Mouse (Mus musculus): ENCODE data around the gene Pm20d1.
"Not testable (repeated sequence)": the region's sequence is repeated elsewhere in the genome, so short reads cannot be mapped to it uniquely, and the experiment has no call there.

Gene Pm20d1

DNA sequence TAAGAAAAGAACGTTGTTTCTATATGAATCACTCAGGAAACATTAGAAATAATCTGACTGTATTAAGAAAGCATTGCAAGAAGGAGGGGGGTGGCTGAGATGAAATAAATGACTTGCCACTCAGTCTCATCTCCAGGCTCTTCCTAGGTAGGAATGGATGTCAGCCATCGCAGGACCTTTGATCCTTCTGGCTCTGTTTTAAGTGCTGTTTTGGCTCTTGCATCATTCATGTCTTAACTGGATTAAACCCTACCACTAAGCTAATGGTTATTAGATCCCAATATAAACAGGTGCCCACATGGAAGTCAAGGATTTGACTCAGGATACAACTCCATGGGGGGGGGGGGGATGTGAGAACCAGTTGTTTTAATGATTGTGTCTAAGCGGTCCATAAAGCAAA lies 2.0 kb upstream of the Pm20d1 start:
- no peak for DNase-seq

DNA sequence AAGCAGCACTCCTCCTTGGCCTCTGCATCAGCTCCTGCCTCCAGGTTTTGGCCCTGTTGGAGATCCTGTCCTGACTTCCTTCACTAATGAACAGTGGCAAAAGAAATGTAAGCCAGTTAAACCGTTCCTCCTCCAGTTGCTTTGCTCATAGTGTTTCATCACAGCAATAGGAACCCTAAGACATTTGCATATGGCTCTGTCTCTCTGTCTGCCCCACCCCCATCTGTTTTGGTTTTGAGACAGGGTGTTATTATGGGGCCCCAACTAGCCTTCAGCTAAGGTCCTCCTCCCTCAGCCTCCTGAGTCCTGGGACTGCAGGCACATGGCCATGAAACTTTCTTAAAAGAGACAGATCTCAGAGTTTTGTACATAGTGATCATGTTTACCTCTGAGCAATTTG lies 2.8 kb downstream of the Pm20d1 start:
- DNase-seq: no peak

DNA sequence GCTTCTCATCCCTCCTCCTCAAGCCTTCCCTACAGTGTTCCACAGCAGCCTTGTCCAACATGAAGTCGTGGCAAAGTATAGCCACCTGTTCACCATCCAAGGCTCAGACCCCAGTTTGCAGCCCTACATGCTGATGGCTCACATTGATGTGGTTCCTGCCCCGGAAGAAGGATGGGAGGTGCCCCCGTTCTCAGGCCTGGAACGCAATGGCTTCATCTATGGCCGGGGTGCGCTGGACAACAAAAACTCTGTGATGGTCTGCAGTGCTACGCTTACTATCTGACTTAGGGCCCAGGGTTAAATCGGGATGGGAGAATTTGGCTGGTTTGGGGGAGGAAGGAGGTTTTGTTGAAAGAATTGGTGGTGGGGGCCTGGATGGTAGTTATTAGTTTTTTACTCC lies 3.9 kb downstream of the Pm20d1 start:
- no peak for DNase-seq

DNA sequence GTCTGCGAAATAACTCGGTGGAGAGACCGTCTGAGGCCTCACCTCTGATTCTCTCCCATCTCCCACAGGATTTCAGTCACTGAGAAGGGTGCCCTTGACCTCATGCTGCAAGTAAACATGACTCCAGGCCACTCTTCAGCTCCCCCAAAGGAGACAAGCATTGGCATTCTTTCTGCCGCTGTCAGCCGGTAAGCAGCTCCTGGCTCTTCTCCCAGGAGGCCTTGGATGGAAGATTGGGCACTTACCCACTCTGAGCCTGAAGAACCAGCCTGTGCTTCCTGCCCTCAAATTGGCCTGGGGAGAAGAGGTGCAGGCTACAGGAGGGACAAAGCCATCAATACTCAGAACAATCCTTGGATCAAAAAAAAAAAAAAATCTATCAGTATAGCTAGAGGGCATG lies 5.5 kb downstream of the Pm20d1 start:
- DNase-seq: peak; percentile 56

DNA sequence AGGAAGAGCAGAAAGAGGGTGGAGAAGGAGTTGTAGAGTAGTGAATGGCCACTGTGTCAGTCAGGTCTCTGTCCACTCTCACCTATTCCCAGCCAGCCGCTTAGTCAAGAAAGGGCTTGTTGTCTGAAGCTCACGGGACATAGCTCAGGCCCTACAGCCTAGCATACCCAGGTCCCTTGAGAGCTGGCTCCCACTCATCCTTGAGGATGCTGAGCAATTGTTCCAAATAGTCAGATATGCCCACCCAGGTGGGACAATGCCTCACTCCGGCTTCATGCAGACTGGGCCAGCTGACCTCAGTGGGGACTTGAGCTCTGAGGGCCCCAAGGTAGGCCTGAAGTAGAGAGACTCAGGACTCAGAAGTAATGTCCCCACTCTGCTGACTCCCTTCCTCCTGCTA lies 7.0 kb downstream of the Pm20d1 start:
- no peak for DNase-seq

DNA sequence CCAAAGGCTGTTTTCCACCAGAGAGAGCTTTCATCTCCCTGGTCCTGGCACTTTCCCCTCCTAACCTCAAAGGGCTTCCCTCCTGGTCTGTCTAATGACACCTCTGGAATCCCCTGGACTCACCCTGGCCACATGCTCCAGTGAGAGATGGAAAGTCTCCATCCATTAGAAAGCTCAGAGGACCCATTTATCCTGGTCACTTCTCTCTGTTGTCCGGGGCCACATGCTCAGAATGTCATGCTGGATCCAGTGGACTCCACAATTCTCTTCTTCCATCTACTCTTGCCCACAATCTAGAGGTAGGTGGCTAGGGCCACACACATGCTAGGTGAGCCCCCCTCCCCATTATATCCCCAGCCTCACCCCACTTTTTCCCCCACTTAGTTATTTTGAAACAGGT lies 11.8 kb downstream of the Pm20d1 start:
- no peak for DNase-seq

DNA sequence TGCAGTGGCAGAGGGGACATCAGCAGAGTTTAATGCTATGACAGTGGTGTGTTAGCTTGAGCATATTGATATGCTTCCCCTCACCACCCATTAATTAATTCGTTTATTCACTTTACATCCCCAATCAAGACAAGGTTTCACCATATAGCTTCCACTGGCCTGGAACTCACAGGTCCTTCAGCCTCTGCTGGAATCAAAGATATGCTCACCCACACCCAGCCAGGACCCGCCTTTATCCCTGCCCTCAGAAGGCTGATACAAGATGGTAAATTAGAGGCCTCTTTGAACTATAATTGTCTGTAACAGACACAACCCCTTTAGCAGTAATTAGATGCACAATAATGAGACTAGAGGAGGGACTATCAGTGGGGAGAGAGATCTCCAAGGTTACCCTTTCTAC lies 12.5 kb downstream of the Pm20d1 start:
- DNase-seq: no peak

DNA sequence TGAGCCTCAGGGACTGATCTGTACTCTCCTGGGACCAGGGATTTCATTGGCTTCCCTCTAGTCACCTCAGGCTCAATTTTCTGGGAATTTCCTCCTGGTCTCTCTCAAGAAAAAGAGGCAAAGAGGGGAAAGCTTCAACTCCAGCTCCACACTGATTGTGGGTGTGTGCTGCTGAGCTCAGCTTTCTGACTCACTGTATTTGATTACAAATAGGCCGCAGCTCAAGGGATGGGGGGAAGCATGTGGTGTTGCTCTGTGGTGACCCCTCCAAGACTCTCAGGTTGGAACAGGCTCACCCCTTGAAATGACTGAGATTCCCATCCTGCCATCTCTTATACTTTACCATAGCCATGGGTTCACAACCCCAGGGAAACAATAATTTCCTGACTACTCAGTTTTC lies 14.2 kb downstream of the Pm20d1 start:
- DNase-seq: no peak

DNA sequence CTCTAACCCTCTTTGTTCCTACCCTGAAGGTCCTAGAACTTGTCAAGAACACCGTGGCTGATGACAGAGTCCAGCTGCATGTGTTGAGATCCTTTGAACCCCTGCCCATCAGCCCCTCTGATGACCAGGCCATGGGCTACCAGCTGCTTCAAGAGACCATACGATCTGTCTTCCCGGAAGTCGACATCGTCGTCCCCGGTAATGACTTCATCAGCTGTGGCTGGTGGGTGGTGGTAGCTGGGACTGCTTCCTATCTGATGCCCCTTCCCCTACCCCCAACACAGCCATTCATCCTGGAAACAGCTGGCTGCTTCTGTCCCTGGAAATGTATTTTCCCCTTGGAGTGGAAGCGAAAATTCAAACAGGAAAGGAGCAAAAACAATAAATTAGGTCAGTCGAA lies 14.8 kb downstream of the Pm20d1 start:
- no peak for DNase-seq

DNA sequence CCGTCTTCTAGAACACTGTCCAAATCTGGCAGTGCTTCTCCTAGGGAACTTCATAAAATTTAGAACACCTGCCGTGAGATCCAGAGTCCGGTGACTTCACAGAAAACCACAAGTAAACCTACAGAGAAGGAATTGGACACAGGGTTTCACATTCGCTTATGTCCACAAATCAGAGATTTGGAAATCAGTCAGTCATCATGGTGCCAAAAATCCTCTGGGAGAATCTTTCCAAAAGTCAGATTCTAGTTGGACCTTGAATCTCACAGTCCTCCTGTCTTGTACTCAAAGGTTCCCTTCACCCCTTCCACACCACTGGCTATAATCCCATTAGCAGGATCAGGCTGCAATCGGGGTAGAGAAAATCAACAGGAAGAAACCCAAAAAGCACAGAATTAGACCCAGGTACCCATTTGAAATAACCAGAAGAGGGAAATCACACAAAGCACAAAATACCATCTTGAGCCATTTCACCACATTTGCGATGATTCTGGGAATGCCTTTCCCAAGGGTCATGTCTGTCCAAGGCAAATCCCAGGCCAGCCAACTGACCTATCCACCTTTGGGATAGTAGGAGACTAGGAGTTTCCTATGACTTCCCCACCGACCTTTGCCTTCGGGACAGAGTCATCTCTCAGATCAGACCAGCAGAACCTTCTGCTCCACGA lies 15.6 kb downstream of the Pm20d1 start:
- DNase-seq: no peak

DNA sequence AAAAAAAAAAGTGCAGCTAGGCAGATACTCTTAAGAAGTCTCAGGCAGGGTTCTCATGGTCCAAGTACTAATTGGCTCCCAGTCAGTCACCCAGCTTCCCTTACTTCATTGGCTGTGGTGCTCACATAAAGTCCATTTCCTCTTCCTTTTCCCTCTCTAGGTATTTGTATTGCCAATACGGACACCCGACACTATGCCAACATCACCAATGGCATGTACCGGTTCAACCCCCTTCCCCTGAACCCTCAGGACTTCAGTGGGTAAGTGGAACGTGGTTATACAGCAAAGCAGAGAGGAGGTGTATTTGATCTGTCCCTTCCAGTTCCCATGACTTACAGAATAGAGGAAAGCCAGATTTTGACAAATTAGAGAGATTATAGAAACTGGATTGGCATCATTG lies 16.6 kb downstream of the Pm20d1 start:
- DNase-seq: no peak

DNA sequence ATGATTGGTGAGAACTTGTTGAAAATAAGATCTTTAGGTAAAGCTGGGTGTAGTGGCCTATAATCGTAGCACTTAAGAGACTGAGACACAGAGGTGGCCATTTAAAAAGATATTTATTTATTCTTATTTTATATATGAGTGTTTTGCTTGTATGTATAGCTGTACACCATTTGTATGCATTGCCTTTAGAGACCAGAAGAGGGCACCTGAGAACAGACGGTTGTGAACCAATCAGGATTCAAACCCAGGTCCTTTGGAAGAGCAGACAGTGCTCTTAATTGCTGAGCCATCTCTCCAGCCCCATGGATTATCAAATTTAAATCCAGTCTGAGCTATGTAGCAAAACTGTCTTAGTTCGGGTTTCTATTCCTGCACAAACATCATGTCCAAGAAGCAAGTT lies 17.0 kb downstream of the Pm20d1 start:
- DNase-seq: no peak

DNA sequence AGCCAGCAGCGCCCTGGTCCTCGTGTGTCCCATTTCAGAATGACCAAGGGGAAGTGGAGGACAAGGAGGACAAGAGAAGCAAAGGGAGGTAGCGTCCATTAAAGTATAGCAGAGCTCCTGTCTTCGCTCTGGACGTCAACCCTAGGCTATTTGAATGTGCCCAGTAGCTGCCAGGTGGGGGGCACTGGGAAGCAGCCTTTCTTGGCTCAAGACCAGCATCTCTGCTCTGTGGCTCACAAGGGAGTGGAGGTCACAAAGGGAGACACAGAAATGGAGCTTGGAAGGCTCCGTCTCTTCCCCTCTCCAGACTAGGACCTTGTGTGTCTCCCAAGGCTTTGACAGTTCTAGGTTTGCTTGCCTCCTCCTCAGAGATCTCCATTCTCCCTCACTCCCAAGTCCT lies 19.7 kb downstream of the Pm20d1 start:
- DNase-seq: peak in 1 of 2 experiments; percentile 32

DNA sequence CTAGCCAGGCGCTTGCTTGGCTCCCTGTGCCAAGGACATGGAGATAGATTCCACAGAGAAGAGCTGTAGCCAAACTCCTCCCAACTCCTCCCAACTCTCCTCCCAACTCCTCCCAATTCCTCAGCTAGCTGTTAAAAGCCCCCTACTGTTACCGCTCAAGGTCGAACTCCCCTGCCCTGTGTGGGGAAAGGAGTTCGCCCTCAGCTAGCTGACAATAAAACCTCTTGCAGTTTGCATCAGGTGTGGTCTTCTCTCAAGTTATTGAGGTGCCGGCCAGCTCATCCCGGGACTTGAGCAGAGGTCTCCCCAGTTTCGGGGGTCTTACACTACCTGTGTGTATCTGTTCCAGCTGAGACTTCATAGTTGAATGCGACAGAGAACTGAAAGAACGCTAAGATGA lies 23.2 kb downstream of the Pm20d1 start:
- not testable (repeated sequence) for DNase-seq

DNA sequence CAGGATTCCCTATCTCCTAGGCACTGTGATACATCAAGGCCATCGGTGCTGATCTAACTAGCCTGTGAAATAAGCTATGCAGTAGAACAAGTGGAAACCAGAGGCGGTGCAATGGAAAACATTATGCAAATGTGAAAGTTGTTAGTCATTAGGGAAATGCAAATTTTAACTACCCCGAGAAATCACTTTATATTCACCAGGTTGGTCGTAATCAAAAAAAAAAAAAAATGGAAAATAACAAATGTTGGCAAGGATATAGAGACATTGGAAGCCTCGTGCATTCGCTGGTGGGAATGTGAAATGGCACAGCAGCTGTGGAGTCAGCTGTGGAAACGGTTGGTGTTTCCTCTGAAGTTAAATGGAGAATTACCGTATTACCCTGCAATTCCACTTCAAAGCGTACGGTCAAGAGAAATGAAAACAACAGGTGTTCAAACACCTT lies 23.7 kb downstream of the Pm20d1 start:
- no peak for DNase-seq

DNA sequence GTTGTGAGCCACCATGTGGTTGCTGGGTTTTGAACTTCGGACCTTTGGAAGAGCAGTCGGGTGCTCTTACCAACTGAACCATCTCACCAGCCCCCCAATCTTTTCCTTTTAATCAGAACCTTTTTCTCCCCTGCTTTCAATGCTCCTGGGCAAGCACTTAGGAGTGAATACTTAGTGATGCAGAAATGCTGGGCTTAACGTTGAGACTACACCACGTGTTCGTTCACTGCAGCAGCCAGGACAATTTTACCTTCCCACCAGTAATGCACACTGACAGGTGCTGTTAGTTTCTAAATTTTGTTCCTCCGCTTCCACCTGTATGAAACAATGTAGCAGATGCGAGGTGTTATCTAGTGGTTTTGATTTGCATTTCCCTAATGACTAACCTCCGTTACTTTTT lies 25.1 kb downstream of the Pm20d1 start:
- no peak for DNase-seq

DNA sequence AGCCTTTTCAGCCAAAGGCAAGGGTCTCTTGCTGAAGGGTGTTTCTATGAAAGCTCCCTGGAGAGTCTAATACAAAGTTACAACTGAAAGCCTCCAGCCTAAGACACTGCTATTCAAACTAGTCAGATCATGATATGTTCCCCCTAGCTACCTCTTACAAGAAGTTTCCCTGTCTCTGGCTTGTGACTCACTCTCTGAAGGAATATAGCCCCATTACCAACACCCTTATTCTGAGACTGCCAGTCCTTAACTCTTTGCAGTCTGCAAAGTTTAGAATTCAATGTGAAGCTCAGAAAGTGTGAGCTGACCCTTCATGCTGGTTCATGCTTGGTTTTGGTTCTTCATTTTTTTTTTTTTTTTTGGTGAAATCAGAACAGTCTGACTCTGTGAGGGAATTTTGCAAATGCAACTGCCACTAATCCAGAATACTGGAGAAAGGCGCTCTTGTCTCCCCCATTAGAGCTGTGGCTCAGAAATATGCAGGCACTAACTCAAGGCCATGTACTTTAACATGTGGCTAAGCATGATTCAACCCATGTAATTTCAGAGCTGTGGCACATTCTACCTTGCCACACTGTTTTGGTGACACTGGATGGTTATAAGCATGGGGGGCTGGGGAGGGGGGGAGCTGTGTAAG lies 25.8 kb downstream of the Pm20d1 start:
- DNase-seq: no peak

DNA sequence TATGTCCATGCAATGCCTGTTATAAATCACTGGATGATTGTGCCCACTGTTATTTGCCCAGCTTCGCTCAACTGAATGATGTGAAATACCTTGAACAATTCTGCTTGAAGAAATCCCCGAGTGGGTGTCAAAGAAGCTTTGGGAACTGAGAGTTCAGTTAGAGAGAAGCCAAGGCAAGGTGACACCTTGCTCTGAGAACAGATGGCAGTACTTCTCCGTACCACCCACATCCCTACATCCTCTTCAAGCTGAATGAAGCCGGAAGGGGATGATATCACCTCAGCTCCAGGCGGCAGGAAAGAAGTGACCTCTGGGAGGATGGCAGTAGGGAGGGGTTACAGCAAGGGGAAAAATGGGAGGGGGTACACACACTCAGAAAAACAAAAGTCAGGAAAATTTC lies 26.4 kb downstream of the Pm20d1 start:
- no peak for DNase-seq

DNA sequence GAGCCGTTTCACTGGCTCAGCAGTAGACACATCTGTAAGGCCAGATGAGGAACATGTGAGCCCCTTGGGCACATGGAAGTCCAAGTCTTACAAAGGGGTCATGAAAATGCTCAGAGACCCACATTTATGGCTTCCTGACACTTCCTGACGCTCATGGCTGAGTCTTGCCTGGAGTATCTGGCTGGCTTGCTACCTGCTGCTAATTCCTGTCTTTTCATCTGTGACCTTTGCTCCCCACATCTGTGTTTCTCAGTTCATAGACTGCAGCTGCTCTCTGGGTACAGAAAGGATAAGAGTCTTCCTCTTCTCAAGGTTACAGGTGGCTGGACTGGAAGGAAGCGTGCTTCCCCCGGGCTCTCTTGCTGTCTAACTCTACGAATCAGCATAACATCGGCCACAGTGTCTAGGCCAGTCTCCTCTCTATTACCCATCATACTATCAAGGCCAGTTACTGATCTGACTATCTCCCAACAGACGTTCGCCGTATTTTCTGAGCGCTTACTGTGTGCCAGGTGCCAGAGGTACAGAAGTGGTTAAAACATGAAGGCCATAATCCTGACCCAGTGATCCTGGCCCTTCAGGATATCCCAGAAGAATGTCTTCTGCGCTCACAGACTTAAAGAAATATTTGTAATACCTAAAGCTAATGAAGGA lies 27.5 kb downstream of the Pm20d1 start:
- no peak for DNase-seq

DNA sequence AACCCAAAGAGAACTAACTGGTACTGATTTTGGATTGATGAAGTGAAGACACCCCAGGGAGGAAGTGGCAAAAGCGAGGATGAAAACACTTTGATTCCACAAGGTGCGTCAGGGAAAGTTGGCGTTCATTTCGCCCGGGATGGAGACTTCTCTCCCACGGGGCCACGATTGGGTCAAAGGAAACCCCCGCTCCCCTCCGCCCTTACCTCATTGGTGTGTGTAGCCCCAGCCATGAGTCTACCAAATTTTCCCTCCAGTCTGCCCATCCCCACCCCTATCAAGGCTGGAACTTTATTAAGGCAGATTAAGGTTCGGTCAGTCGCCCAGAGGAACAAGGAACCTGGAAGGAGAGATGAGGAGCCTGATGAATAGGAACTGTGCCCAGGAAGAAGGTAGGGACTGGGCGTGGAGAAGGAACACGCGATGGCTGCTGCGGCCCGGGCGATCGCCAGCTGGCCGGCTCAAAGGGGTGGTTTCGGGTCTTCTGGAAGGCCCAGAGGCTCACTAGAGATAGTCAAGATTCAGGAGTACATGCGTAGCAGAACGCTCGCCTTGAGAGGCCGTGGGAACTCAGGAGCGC lies 30.1 kb downstream of the Pm20d1 start, which contains the start of gene Slc41a1:
Slc41a1 (plus strand) TSS at position 287 of the 580 bp plus-strand sequence.
- peak in 1 of 2 experiments; percentile 52 for DNase-seq

DNA sequence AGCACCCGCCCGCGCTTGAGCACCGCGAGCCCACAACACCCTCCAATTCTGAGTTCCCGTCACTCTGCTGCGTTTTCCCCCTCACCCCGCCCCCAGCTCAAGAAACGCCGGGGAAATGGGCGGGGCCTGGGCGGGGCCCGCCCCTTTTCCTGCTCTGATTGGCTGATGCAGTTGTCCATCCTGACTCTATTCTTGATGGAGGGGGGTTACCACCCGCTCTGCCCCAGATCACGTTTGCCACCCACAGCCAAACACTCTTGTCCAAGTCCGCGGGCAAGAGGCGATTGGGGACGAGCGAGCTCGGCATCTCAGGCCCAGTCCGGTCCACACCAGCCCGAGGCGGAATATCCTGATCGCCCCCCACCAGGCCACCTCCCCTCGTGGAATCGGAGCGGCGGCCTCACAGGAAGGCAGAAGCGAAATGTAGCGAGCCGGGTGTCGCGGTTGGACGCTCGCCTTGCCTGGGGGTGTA lies 30.6 kb downstream of the Pm20d1 start:
- peak; percentile 99 for DNase-seq

DNA sequence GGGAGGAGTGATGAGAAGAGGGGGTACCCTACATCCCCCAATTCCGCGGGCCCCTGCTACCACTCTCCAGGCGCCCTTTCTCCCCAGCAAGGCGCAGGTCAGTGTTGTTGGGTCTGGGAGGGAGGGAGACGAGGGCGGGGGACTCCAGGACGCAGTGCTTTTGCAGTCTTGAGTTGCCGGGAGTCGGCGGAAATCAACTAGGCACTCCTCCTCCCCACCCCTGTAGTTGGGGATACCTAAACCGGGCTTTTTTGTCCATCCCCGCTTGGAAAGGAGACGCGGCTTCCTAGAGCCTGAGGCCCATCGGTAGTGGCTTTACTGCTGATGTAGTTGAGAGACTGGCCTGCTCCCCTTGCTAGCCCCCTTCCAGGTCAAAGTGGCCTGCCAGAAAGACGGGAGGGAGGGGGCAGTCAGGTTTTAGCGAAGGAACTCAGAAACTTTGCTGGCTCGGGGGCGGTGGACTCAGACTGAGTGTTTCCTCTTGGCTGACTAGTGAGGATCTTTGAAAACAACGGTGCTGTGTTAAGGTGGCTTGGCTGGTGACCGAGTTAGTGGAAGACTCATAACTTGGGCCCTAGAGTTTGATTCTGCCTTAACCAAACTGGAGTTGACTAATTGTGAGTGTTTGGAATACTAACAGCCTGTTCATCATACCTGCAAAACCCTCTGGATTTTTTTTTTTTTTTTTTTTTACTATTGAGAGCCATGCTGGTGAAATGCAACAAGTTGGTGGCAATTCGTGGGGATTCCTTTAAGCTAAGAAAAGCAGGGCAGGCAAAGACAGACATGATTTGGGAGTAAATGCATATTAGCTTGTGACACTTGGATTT lies 31.3 kb downstream of the Pm20d1 start:
- DNase-seq: peak in 1 of 2 experiments; percentile 51

DNA sequence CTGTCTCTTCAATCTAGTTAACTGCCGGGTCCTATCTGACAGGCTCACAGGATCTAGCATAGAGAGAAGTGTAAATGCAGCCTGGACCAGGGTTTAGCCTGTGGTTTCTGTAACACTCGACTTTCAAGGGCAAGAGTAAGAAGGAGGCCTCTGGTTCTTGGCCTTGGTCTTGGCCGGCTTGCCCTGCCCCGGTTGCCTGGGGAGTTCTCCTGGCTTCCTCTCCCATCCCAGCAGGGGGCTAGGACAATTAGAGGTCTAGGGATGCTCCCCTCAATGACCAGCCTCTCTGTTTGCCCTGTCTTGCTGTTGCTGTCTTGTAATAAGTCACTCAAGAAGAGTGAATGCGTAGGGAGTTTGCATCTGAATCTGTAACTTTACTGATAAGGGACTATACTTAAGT lies 32.1 kb downstream of the Pm20d1 start:
- peak in 1 of 2 experiments; percentile 53 for DNase-seq

Measured in cerebellum, postnatal 14 days (tissue).